Mouse (Mus musculus) thymus, postnatal 25 days (tissue): ENCODE measurements around the gene Plcl2.
A peak's percentile ranks its signal among the peaks of the same experiment; 100 is the strongest.

Experiments used
- DNase-seq: peaks from one replicate; pipeline ENCODE4 v3.0.0; 2022

Plcl2 gene

GRCm38 (mm10) chr17:50509251-50510104 is at the start of gene Plcl2:
Gene Plcl2 (plus strand): TSS chr17:50509403.
- peak; percentile 84 for DNase-seq

DNA sequence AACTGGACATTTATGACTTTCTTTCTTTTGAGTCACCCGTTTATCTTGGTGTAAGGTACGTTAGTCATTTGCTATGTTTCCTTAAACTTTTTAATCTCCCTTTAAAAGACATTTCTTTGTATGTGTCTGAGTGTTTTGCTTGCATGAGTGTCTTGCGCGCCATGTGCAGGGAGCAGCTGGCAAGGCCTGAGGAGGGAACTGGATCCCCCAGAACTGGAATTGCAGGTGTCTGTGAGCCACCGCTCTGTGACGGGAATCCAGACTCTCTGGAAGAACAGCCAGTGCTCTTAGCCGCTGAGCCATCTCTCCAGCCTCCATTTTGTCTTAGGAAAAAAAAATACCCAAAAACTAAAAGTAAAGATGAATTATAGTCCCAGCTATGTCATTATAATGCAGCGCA is 48.9 kb upstream of the Plcl2 start:
- DNase-seq, result no peak

DNA sequence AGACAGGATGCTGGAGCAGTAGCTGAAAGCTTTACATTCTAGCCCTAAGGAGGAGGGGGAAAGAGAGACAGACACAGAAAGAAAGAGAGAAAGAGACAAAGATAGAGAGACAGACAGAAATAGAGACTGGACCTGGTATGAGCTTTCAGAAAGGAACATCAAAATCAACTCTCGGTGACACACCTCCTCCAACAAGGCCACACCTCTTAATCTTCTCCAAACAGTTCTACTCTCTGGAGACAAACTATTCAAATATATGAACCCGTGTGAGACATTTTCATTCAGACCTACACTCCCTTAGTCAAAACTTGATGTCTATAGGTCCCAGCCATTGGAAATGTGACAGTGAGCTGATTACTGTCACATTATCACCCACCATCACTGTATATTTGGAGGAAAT is 41.8 kb upstream of the Plcl2 start:
- DNase-seq, result no peak

DNA sequence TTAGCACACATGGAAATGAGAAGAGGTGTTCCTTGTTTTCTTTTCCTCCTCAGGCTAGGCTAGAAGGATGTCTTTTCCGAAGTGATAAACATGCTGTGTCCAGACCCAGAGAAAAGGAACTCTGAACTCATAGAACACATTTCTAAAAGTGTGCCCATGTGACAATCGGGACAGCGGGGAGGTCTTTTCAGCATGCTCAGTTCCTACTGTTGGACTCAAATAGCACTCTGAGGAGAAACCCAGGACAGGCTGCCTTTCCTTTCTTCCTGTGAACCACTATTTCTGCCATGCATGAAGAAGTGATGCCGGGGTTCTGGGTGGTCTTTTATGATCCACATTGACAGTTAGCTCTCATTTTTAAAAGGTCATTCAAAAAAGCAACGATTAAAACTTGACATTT is 40.1 kb upstream of the Plcl2 start:
- DNase-seq, result no peak

GRCm38 (mm10) chr17:50469543-50470431 is 39.4 kb upstream of the Plcl2 start:
- peak; percentile 65 for DNase-seq

DNA sequence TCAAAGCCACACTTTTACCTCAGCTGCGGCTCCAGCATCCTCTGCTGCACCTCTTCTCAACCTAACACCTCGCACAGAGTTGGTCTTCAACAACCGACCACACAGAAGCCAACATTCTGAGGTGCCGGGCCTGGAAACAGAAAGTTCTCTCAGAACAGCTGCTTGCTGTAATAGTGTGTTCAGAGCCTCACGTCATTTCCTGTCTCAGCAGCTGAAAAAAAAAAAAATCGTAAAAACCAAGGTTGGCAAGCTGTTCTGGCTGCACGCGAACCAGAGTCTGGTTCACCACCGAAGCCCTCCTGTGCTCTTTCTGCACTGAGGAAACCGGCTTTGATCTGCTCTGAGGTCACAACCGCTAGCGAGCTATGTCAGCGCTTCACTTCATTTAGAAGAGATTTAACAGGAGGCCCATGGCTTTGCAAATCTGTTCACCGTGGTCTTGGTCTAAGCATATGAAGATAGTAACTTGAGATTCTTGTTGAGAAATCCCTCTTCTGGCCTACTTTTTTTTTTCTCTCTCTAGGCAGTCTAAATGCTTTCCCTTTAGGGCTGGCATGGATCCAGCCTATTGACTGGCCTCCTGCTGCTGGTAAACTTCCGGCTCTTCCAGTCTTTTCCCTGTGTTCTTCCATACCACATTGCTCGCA is 38.6 kb upstream of the Plcl2 start:
- DNase-seq, result peak; percentile 81

DNA sequence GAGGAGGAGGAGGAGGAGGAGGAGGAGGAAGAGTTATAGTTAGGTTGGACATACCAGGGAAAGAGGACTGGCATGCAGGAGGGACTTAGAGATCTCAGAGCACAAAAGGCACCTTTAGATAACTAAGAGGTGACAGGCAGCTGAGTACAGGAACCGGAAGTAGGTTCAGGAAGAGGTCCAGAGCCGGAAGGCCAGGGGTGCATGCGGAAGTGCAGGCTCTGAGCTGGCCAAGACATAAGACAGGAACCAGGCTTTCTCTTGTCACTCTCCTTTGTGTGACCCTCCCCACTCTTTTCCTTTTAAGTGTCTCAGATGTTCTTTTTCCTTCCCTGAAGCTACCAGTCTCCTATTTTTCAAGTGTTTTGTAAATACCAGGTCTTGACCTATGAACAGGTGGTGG is 38.0 kb upstream of the Plcl2 start:
- DNase-seq, result peak; percentile 64

- no peak for DNase-seq
Observed at GRCm38 (mm10) chr17:50477277-50477676, 31.9 kb upstream of the Plcl2 start.

DNA sequence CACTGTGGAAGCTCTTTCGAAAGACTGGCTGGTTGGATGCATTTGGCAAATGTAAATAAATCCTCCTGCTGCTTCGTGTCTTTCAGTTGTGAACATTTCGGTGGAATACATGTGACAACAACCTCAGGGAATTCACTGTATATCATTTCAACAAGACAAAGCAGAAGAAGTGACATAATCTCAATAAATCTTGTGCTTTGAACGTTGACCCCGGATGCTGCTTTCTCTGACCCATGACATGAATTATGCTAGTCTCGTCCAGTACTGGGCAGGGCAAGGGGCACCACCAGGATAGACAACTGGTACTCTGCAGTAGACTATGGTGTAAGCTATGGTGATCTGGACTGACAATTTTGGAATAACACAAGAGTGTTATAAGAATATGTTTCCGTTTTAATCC is 28.3 kb upstream of the Plcl2 start:
- DNase-seq, result no peak

DNA sequence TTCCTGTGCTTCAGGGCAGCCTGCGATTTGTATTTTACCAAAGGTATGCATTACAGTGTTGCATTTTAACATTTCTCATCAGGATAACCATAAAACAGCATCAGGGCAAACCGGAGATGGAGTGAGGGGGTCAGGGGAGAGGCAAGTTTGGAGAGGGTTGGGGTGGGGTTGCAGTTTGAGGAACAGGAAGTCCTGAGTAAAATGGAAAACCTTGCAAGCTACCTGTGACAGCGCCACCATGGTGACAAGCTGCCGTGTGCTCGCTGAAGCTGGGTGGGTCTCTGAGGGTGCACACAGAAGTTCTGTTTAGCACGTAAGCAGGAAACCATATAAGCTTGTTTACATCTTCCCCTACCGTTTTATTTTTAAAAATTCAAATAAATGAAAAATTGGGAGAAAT is 25.5 kb upstream of the Plcl2 start:
- peak; percentile 72 for DNase-seq

DNA sequence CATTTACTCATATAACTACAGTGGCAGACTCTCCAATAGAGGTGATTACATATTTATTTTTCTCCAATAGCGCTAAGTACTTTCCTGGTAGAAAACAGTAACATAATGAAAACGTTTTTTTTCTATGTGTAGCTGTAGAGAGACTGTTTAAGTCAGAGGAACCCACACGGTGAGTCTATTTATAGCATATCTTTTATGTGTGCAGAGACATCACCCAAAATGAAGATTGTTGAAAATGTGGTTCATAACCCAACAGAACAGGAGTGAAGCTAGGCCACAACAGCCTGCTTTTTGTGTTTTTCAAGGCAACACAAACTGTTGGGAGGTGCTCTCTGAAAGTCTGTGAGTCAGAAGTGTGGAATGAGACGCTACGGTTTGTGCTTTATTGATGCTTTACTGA is 24.2 kb upstream of the Plcl2 start:
- peak; percentile 60 for DNase-seq

- no peak for DNase-seq
Observed at GRCm38 (mm10) chr17:50487058-50487618, 22.1 kb upstream of the Plcl2 start.

- DNase-seq, result no peak
Observed at GRCm38 (mm10) chr17:50487670-50488069, 21.5 kb upstream of the Plcl2 start.

- DNase-seq, result no peak
Observed at GRCm38 (mm10) chr17:50488406-50488805, 20.8 kb upstream of the Plcl2 start.

DNA sequence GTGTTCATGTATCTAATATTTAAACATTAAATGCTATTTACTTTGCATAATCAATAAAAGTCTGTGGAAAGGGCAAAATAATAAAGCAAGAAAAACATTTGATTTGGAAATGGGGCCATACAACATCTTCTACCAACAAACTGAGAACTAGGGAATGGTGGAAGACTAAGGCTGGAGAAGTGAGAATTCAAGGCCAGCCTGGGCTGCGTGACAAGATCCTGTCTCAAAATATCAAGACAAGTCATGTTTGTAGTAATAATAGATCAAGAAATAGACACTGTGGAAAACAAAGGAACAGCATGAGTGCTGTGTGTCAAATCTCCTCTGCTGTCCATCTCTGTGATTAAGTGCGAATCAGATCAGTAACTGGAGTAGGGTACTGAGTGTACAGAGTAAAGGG is 20.3 kb upstream of the Plcl2 start:
- DNase-seq, result no peak

GRCm38 (mm10) chr17:50490644-50491430 is 18.4 kb upstream of the Plcl2 start:
- no peak for DNase-seq

GRCm38 (mm10) chr17:50491496-50491895 is 17.7 kb upstream of the Plcl2 start:
- no peak for DNase-seq

- no peak for DNase-seq
Observed at GRCm38 (mm10) chr17:50495216-50495889, 13.8 kb upstream of the Plcl2 start.

DNA sequence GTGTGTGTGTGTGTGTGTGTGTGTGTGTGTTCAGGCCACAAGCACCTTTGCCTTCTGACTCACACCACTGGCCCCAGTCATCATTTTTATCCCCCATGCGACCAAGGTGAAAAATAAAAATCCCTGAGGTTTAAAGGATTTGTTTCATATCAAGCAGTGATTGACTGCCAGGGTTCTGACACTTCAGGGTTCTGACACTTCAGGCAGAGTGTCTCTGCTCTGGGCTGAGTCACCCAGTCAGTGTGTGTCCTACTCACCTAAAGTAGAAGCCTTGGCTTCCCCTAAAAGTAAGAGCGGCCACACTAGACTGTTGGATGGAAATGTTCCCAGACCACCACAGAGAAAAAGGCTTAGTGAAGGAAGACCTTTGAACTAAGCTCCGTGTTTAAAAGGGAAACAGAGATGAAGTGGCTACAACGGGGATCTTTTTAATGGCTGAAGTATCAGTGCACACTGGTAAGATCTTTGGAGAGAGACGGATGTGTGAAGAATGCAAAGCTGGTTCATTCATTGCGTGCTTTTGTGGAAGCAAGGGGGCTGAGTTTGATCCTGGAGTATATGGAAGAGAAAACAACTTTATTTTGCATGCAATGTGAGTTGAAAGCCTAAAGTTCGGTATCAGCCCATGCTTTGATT is 11.0 kb upstream of the Plcl2 start:
- DNase-seq, result no peak

GRCm38 (mm10) chr17:50499091-50499790 is 10.0 kb upstream of the Plcl2 start:
- DNase-seq, result no peak
